Mouse (Mus musculus) midbrain, postnatal 0 days (tissue): ENCODE measurements at regions not wholly inside any gene's neighbourhood (a gene's known extent, or its start where the extent isn't known, plus 50 kb on each side); places are given as distances from the start of the nearest gene placed in this dataset.
A peak's percentile ranks its signal among the peaks of the same experiment; 100 is the strongest.

Experiments used
- ATAC-seq: fragments of 200-750 bp; cut with Nextera tagmentation; 2 replicates; pipeline ENCODE4 v1.8.0; 2017; ENCODE audit warnings: moderate number of reproducible peaks, mild to moderate bottlenecking, moderate TSS enrichment, moderate library complexity; ENCODE audit not compliant: low FRiP score
- DNase-seq: peaks from one replicate; pipeline ENCODE4 v3.0.0-alpha.2; 2015; ENCODE audit warnings: low spot score
- H3K27ac ChIP-seq: fragments of 300-500 bp; sonication (generic); 2 replicates; pipeline ENCODE4 v1.5.1; 2014; ENCODE audit warnings: low read depth, mild to moderate bottlenecking, low read length, mixed read lengths
- H3K27me3 ChIP-seq: fragments of 300-500 bp; sonication (generic); 2 replicates; pipeline ENCODE4 v1.6.1; 2014; ENCODE audit warnings: low read length, control low read depth, mixed read lengths; ENCODE audit not compliant: insufficient read depth
- H3K36me3 ChIP-seq: fragments of 300-500 bp; sonication (generic); 2 replicates; pipeline ENCODE4 v1.6.1; 2014; ENCODE audit warnings: low read length, control low read depth, mixed read lengths; ENCODE audit not compliant: insufficient read depth
- H3K4me1 ChIP-seq: fragments of 300-500 bp; sonication (generic); 2 replicates; pipeline ENCODE4 v1.6.1; 2014; ENCODE audit warnings: mild to moderate bottlenecking, control low read depth, antibody characterized with exemption, low read length, mixed read lengths; ENCODE audit not compliant: insufficient read depth
- H3K4me2 ChIP-seq: fragments of 300-500 bp; sonication (generic); 2 replicates; pipeline ENCODE4 v1.6.1; 2014; ENCODE audit warnings: low read depth, mild to moderate bottlenecking, low read length, mixed read lengths; ENCODE audit not compliant: poor library complexity, severe bottlenecking
- H3K4me3 ChIP-seq: fragments of 300-500 bp; sonication (generic); 2 replicates; pipeline ENCODE4 v1.5.1; 2014; ENCODE audit warnings: low read depth, mild to moderate bottlenecking, low read length, moderate library complexity
- H3K9ac ChIP-seq: fragments of 300-500 bp; sonication (generic); replicated peaks from 2 replicates; pipeline ENCODE4 v1.6.1; 2014; ENCODE audit warnings: mild to moderate bottlenecking, low read length, moderate library complexity, mixed read lengths; ENCODE audit not compliant: poor library complexity, severe bottlenecking
- H3K9me3 ChIP-seq: fragments of 300-500 bp; sonication (generic); 2 replicates; pipeline ENCODE4 v1.6.1; 2016; ENCODE audit warnings: low read length, control low read depth
- CTCF ChIP-seq: IDR thresholded peaks from 2 replicates; pipeline ENCODE4 v1.5.1; 2016; ENCODE audit warnings: antibody characterized with exemption, mild to moderate bottlenecking
- WGBS: fragments of 180-500 bp; shearing (Covaris S2); extraction: QIAGEN DNeasy Blood & Tissue Kit; methylation state at CpG from one replicate; pipeline ENCODE4 v1.1.7; 2014; 5-methylcytosine and 5-hydroxymethylcytosine counted together

- Histone ChIP-seq H3K9ac (no peak overlapping the region), H3K9me3 (no peaks in the 10 kb centered on the region), H3K4me2 (no peak overlapping the region), H3K27me3 (no peaks in the 10 kb centered on the region), H3K36me3 (no peaks in the 10 kb centered on the region), H3K4me3 (no peak overlapping the region), H3K4me1 (peaks cover 17% of the 10 kb centered on the region), H3K27ac (peak overlapping the region; percentile 94)
- no peak for TF ChIP-seq CTCF
- WGBS = 19% methylated on average over 4 of the region's 4 CpGs
- DNase-seq = no peak
- no peak for ATAC-seq
Observed at GRCm38 (mm10) chr12:27063518-27063917, 278.9 kb downstream of the Sox11 start.

DNA sequence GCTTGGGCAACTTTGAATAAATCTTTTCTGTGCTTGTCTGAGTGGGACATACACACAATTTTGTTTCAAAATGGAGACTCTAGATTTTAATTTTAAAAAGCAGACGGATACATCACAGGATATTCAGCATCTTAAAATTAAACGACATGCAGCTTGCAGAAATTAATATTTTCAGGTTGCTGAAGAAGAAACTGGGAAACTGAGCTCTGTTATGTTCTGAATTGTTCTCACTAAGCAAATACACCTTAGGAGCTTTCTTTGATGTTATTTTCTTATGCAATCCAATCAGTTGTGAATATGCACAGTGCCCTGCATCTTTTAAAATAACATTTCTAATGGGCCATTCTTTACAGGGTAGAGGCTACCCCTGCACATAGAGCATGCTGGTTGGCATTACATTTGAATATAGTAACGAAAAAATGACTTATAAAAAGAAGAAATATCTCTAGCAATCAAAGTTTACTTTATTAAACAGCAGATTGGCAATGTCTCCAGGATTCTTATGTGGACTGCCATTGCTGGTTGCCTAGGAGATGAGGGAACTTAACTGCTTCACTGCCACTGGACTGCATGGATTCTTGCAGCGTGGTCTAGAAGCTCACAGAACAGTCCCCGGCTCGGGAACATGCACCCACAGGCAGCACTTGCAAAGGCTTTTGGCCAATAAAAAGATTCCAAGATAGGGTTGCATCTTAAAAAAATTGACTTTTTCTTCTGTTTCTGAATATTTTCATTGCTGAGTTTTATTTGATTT lies 279.7 kb downstream of the Sox11 start:
- H3K4me3 ChIP-seq = no peak overlapping the region
- peak; percentile 71 for DNase-seq
- H3K4me2 ChIP-seq = peak overlapping the region; percentile 43
- peak overlapping the region; percentile 57 for H3K9ac ChIP-seq
- H3K27me3 ChIP-seq = no peaks in the 10 kb centered on the region
- H3K4me1 ChIP-seq = peaks cover 17% of the 10 kb centered on the region
- WGBS = 10% methylated on average over 6 of the region's 6 CpGs
- ATAC-seq = no peak
- no peak for TF ChIP-seq CTCF
- no peaks in the 10 kb centered on the region for H3K36me3 ChIP-seq
- peak overlapping the region; percentile 94 for H3K27ac ChIP-seq
- H3K9me3 ChIP-seq = no peaks in the 10 kb centered on the region

GRCm38 (mm10) chr12:27062061-27062461 lies 280.3 kb downstream of the Sox11 start:
- Histone ChIP-seq H3K4me1 (peaks cover 17% of the 10 kb centered on the region), H3K36me3 (no peaks in the 10 kb centered on the region), H3K4me3 (0 out of 2 replicates have a peak overlapping the region, but pooled peaks have one; percentile 12), H3K4me2 (peak overlapping the region; percentile 43), H3K27me3 (no peaks in the 10 kb centered on the region), H3K9me3 (no peaks in the 10 kb centered on the region), H3K27ac (peak overlapping the region; percentile 94), H3K9ac (peak overlapping the region; percentile 57)
- ATAC-seq = peak; percentile 66; the same call in 1 of the 2 replicates
- no peak for TF ChIP-seq CTCF
- peak; percentile 79 for DNase-seq
- WGBS = 0% methylated on average over 10 of the region's 10 CpGs

GRCm38 (mm10) chr12:27060899-27061762 lies 281.2 kb downstream of the Sox11 start:
- DNase-seq (peak; percentile 81), ATAC-seq (peak; percentile 71)
- no peak for TF ChIP-seq CTCF
- peak overlapping the region; percentile 43 for H3K4me2 ChIP-seq
- H3K4me3 ChIP-seq = no peak overlapping the region
- H3K9me3 ChIP-seq = no peaks in the 10 kb centered on the region
- 4% methylated on average over 17 of the region's 17 CpGs for WGBS
- peaks cover 17% of the 10 kb centered on the region for H3K4me1 ChIP-seq
- H3K27me3 ChIP-seq = no peaks in the 10 kb centered on the region
- H3K36me3 ChIP-seq = no peaks in the 10 kb centered on the region
- H3K27ac ChIP-seq = peak overlapping the region; percentile 94
- H3K9ac ChIP-seq = 0 out of 2 replicates have a peak overlapping the region, but pooled peaks have one; percentile 57

- no peaks in the 10 kb centered on the region for H3K9me3 ChIP-seq
- 15% methylated on average over 4 of the region's 4 CpGs for WGBS
- no peak for ATAC-seq
- H3K27ac ChIP-seq = peak overlapping the region; percentile 94
- H3K4me3 ChIP-seq = no peak overlapping the region
- TF ChIP-seq CTCF = peak; percentile 79
- no peak overlapping the region for H3K9ac ChIP-seq
- no peak for DNase-seq
- no peaks in the 10 kb centered on the region for H3K27me3 ChIP-seq
- H3K4me2 ChIP-seq = no peak overlapping the region
- H3K36me3 ChIP-seq = no peaks in the 10 kb centered on the region
- peaks cover 13% of the 10 kb centered on the region for H3K4me1 ChIP-seq
Observed at GRCm38 (mm10) chr12:27059885-27060284, 282.5 kb downstream of the Sox11 start.

DNA sequence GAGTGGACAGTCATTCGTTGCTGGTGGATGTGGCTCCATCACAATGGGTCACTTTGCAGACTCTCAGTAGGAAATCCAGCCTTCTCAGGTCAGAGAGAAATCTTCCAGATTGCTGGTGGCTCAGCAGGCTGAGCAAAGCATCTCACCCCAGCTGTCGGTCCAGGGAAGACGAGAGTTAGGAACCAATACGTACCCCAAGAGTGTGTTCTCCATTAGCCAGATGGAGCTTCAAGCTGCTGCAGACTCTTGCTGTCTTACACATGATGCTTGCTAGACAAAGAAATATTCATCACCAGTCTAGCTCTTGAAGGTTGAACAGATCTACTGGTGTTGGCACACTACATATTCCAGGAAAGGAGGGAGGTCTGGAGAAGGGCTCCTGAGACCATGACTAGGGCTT lies 288.0 kb downstream of the Sox11 start:
- DNase-seq (no peak), ATAC-seq (no peak)
- no peak overlapping the region for H3K27ac ChIP-seq
- H3K27me3 ChIP-seq = no peaks in the 10 kb centered on the region
- no peak overlapping the region for H3K4me2 ChIP-seq
- WGBS = 90% methylated on average over 4 of the region's 4 CpGs
- H3K36me3 ChIP-seq = no peaks in the 10 kb centered on the region
- no peak overlapping the region for H3K9ac ChIP-seq
- H3K9me3 ChIP-seq = no peaks in the 10 kb centered on the region
- H3K4me1 ChIP-seq = no peaks in the 10 kb centered on the region
- H3K4me3 ChIP-seq = no peak overlapping the region
- no peak for TF ChIP-seq CTCF
